Mouse (Mus musculus) midbrain, embryonic 14.5 days (tissue): Measurements from ENCODE around the gene Stx1a. TPM values are rescaled to one million over a fixed set of nuclear protein-coding genes. Genes with fewer than 3 reads are reported as not detected.

Experiments
- ATAC-seq: fragments of 200-750 bp; cut with Nextera tagmentation; 2 replicates; pipeline ENCODE4 v1.8.0; 2017; ENCODE audit warnings: moderate number of reproducible peaks, moderate library complexity; ENCODE audit not compliant: low FRiP score, low TSS enrichment
- DNase-seq: peaks from one replicate; pipeline ENCODE4 v3.0.0-alpha.2; 2015
- H3K27ac ChIP-seq: fragments of 300-500 bp; sonication (generic); replicated peaks from 2 replicates; pipeline ENCODE4 v1.5.1; 2014; ENCODE audit warnings: mild to moderate bottlenecking, low read depth, low read length, moderate library complexity
- H3K27me3 ChIP-seq: fragments of 300-500 bp; sonication (generic); 2 replicates; pipeline ENCODE4 v1.6.1; 2014; ENCODE audit warnings: low read length, control low read depth, mixed read lengths; ENCODE audit not compliant: control insufficient read depth, insufficient read depth
- H3K36me3 ChIP-seq: fragments of 300-500 bp; sonication (generic); 2 replicates; pipeline ENCODE4 v1.6.1; 2014; ENCODE audit warnings: low read length, control low read depth; ENCODE audit not compliant: control insufficient read depth, insufficient read depth
- H3K4me1 ChIP-seq: fragments of 300-500 bp; sonication (generic); 2 replicates; pipeline ENCODE4 v1.6.1; 2014; ENCODE audit warnings: mild to moderate bottlenecking, antibody characterized with exemption, low read length, control low read depth; ENCODE audit not compliant: control insufficient read depth, insufficient read depth
- H3K4me2 ChIP-seq: fragments of 300-500 bp; sonication (generic); 2 replicates; pipeline ENCODE4 v1.6.1; 2014; ENCODE audit warnings: mild to moderate bottlenecking, low read length, moderate library complexity
- H3K4me3 ChIP-seq: fragments of 300-500 bp; sonication (generic); replicated peaks from 2 replicates; pipeline ENCODE4 v1.5.1; 2014; ENCODE audit warnings: low read depth, low read length
- H3K9ac ChIP-seq: fragments of 300-500 bp; sonication (generic); replicated peaks from 2 replicates; pipeline ENCODE4 v1.6.1; 2014; ENCODE audit warnings: mild to moderate bottlenecking, low read length, moderate library complexity
- H3K9me3 ChIP-seq: fragments of 300-500 bp; sonication (generic); 2 replicates; pipeline ENCODE4 v1.6.1; 2016; ENCODE audit warnings: low read length, control low read depth, mixed read lengths; ENCODE audit not compliant: control insufficient read depth
- WGBS: fragments of 180-500 bp; shearing (Covaris S2); extraction: QIAGEN DNeasy Blood & Tissue Kit; methylation state at CpG from one replicate; pipeline ENCODE4 v1.1.7; 2014; 5-methylcytosine and 5-hydroxymethylcytosine counted together
- polyA plus RNA-seq: library from polyadenylated mRNA; unstranded; fragments of >200 nt; fragmentation: Nextera tagmentation; extraction: Ambion mirVana; gene quantifications from 2 replicates; pipeline ENCODE4 v1.2.1, GENCODE M21; 2014

The Stx1a gene
- polyA plus RNA-seq, 1 experiment from 2014 or later, result 106 TPM

DNA sequence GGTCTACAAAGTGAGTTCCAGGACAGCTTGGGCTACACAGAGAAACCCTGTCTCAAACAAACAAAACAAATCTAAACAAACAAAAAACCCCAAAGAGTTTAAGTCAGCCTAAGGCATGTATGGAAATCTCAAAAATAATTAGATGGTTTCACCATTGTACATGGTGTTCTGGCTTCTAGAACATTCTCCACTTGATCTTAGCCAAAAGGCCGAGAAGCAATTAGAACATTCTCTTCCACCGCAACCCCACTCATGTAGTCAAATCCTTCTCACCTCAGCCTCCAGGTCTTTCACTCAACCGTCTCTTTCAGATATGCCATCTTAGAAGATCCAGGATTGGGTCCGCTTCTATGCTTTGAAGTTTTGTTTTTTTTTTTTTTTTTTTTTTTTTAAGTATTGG, 23.5 kb upstream of the Stx1a start:
- H3K9ac ChIP-seq, result no peak overlapping the region
- H3K27me3 ChIP-seq, result no peaks in the 10 kb centered on the region
- no peaks in the 10 kb centered on the region for H3K9me3 ChIP-seq
- no peak overlapping the region for H3K4me2 ChIP-seq
- DNase-seq (no peak), ATAC-seq (no peak)
- 92% methylated on average over 4 of the region's 4 CpGs for WGBS
- no peak overlapping the region for H3K4me3 ChIP-seq
- no peak overlapping the region for H3K27ac ChIP-seq
- H3K36me3 ChIP-seq, result no peaks in the 10 kb centered on the region
- peaks cover 9% of the 10 kb centered on the region for H3K4me1 ChIP-seq

DNA sequence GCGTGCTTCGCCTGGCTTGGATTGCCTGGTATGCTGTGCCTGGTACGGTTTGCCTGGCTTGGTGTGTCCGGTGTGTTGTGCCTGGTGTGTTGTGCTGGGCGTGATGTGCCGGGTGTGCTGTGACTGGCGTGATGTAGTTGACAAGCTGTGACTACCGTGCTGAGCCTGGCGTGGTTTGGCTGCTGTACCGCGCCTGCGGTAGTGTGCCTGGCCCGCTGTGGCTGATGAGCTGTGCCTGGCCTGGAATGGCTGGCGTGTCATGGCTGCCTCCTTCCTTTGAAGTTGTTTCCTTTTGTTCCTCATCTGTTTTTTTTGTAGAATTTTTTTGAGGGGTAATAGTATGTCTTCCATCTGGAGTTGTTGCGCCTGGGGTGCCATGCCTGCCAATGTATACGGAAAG, 22.5 kb upstream of the Stx1a start:
- no peak overlapping the region for H3K9ac ChIP-seq
- no peaks in the 10 kb centered on the region for H3K27me3 ChIP-seq
- H3K27ac ChIP-seq, result no peak overlapping the region
- ATAC-seq (no peak), DNase-seq (no peak)
- H3K4me1 ChIP-seq, result peaks cover 9% of the 10 kb centered on the region
- H3K4me2 ChIP-seq, result peak overlapping the region; percentile 34
- 47% methylated on average over 16 of the region's 16 CpGs for WGBS
- H3K4me3 ChIP-seq, result 0 out of 2 replicates have a peak overlapping the region, but pooled peaks have one; percentile 5
- no peaks in the 10 kb centered on the region for H3K36me3 ChIP-seq
- no peaks in the 10 kb centered on the region for H3K9me3 ChIP-seq

- ATAC-seq (no peak; the same call in 1 of the 2 replicates), DNase-seq (peak; percentile 68)
- Histone ChIP-seq H3K4me3 (peak overlapping the region; percentile 5; the same call in 1 of the 2 replicates), H3K27ac (no peak overlapping the region), H3K9me3 (no peaks in the 10 kb centered on the region), H3K4me1 (peaks cover 9% of the 10 kb centered on the region), H3K9ac (0 out of 2 replicates have a peak overlapping the region, but pooled peaks have one; percentile 24), H3K27me3 (no peaks in the 10 kb centered on the region), H3K4me2 (peak overlapping the region; percentile 34), H3K36me3 (no peaks in the 10 kb centered on the region)
- under 1% methylated on average over 14 of the region's 14 CpGs for WGBS
Measured at GRCm38 (mm10) chr5:135001309-135001708, 22.0 kb upstream of the Stx1a start.

DNA sequence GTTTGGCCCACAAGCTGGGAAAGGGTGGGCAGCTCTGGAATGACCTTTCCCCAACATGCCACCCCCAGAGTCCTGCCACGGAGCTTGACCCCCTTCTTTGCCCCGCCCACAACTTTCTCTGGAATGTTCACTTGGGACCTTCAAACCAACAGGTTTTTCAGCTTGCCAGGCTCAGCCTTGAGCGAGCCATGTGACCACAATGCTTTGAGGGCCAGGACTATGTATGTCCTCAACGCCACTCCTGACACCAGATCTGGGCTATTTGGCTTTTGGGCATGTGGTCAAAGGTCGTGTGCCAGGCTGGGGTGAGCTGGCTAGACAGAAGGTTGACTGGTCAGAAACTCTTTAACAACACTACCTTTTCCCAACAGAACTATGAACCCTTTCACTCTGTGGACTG, 21.1 kb upstream of the Stx1a start:
- WGBS, result 71% methylated on average over 5 of the region's 5 CpGs
- no peak overlapping the region for H3K4me3 ChIP-seq
- no peaks in the 10 kb centered on the region for H3K27me3 ChIP-seq
- H3K36me3 ChIP-seq, result no peaks in the 10 kb centered on the region
- ATAC-seq, result no peak
- DNase-seq, result no peak
- peaks cover 9% of the 10 kb centered on the region for H3K4me1 ChIP-seq
- H3K4me2 ChIP-seq, result no peak overlapping the region
- H3K27ac ChIP-seq, result no peak overlapping the region
- H3K9ac ChIP-seq, result no peak overlapping the region
- no peaks in the 10 kb centered on the region for H3K9me3 ChIP-seq

DNA sequence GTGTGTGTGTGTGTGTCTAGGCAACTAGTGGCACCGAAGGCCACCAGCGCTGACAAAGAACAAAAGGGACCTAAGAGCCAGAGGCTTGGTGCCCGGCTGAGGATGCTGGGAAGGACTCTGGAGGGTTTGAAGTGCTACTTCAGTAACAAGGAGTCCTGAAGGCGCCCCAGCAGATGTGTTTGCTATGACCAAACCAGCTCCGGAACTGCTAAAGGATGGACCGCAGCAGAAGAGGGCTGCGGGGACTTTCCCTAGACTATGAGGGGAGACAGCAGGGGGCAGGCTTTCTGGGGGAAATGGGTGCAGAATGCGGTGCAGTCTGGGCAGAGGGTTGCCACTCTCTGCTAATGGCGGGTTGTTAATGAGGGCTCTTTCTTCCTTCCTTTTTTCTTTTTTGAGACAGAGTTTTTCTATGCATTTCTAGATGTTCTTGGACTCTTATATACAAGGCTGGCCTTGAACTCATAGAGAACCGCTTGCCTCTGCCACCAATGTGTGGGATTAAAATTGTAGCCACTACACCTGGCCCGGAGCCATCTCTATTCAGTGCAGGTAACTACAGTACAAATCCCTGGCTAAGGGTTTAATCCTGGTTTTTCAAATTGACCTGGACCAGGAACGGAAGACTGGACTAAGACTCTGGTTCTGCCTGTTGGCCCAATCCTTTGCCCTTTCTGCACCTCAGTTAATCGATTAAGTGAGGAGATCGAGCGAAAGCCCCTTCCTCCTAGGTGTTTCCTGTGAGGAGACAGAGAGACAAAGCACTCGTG, 15.3 kb upstream of the Stx1a start:
- H3K27me3 ChIP-seq, result no peaks in the 10 kb centered on the region
- H3K9ac ChIP-seq, result peak overlapping the region; percentile 67
- H3K4me1 ChIP-seq, result peaks cover 14% of the 10 kb centered on the region
- H3K4me3 ChIP-seq, result peak overlapping the region; percentile 58
- H3K27ac ChIP-seq, result peak overlapping the region; percentile 96
- ATAC-seq (no peak), DNase-seq (no peak)
- no peaks in the 10 kb centered on the region for H3K9me3 ChIP-seq
- H3K36me3 ChIP-seq, result no peaks in the 10 kb centered on the region
- H3K4me2 ChIP-seq, result peak overlapping the region; percentile 71
- 33% methylated on average over 16 of the region's 16 CpGs for WGBS

- no peaks in the 10 kb centered on the region for H3K36me3 ChIP-seq
- no peaks in the 10 kb centered on the region for H3K9me3 ChIP-seq
- H3K27me3 ChIP-seq, result no peaks in the 10 kb centered on the region
- ATAC-seq, result peak; percentile 91
- H3K9ac ChIP-seq, result peak within 1 kb of the TSS; percentile 67
- WGBS, result under 1% methylated on average over 52 of the region's 52 CpGs
- peak; percentile 100 for DNase-seq
- H3K4me2 ChIP-seq, result peak within 1 kb of the TSS; percentile 71
- H3K27ac ChIP-seq, result peak within 1 kb of the TSS; percentile 96
- peaks cover 14% of the 10 kb centered on the region for H3K4me1 ChIP-seq
- H3K4me3 ChIP-seq, result peak within 1 kb of the TSS; percentile 58
Measured at GRCm38 (mm10) chr5:135008671-135009589, 14.4 kb upstream of the Stx1a start, which contains the start of gene Abhd11. TSS of gene Abhd11 (plus strand) at chr5:135009152.

GRCm38 (mm10) chr5:135009590-135010319, 13.5 kb upstream of the Stx1a start:
- peak; percentile 91 for DNase-seq

DNA sequence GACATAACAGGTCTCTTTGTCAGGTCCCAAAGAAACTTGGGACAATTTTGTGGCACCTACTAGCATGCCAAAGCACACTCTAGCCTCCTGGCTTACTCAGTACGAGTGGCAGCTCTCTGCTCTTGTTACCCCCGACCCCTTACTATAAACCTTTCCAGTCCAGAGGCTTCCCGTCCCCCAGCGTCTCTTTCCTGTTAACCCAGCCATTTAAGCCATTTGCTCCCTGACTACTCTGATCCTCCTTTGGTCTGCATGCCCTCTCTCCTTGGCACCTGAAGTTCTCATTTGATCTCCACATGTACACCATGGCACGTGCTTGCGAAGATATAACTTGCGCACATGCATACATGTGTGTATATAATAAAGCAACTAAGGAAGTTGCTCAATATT, 13.0 kb upstream of the Stx1a start:
- WGBS, result 58% methylated on average over 7 of the region's 7 CpGs
- ATAC-seq (no peak), DNase-seq (no peak)
- peaks cover 14% of the 10 kb centered on the region for H3K4me1 ChIP-seq
- H3K9me3 ChIP-seq, result no peaks in the 10 kb centered on the region
- peak overlapping the region; percentile 96 for H3K27ac ChIP-seq
- peak overlapping the region; percentile 58 for H3K4me3 ChIP-seq
- peak overlapping the region; percentile 71 for H3K4me2 ChIP-seq
- peak overlapping the region; percentile 67 for H3K9ac ChIP-seq
- no peaks in the 10 kb centered on the region for H3K27me3 ChIP-seq
- no peaks in the 10 kb centered on the region for H3K36me3 ChIP-seq

More at GRCm38 (mm10) chr5:135009590-135010319, 13.5 kb upstream of the Stx1a start:
- peak; percentile 82 for ATAC-seq
- Histone ChIP-seq H3K9me3 (no peaks in the 10 kb centered on the region), H3K27me3 (no peaks in the 10 kb centered on the region), H3K36me3 (no peaks in the 10 kb centered on the region), H3K27ac (peak overlapping the region; percentile 96), H3K4me3 (peak overlapping the region; percentile 58), H3K4me1 (peaks cover 14% of the 10 kb centered on the region), H3K9ac (peak overlapping the region; percentile 67), H3K4me2 (peak overlapping the region; percentile 71)
- under 1% methylated on average over 37 of the region's 37 CpGs for WGBS
